Mouse (Mus musculus): ENCODE measurements around the gene Ldhd. TPM values are rescaled to one million over a fixed set of nuclear protein-coding genes. Genes with fewer than 3 reads are reported as not detected.

Ldhd gene
- total RNA-seq (2023), result 0.73 TPM

GRCm38 (mm10) chr8:111630105-111630521, at the start of gene Ldhd:
TSS of gene Ldhd (minus strand) at chr8:111630374.

GRCm38 (mm10) chr8:111643264-111644141, 13.3 kb upstream of the Ldhd start, which contains the start of gene Zfp1:
TSS of gene Zfp1 (plus strand) at chr8:111643401.

Other genes starting within 250 kb of the Ldhd start
- not detected for gene Fa2h, start 236.6 kb downstream of the Ldhd start, total RNA-seq (2023)
- 14.4 TPM for gene Wdr59, start 108.3 kb downstream of the Ldhd start, total RNA-seq (2023)
- 116 TPM for gene Znrf1, start 94.3 kb downstream of the Ldhd start, total RNA-seq (2023)
- 25.0 TPM for gene Zfp1, start 13.0 kb upstream of the Ldhd start, total RNA-seq (2023)
- gene Ctrb1, start 60.6 kb upstream of the Ldhd start, total RNA-seq (2023), result 24.3 TPM
- not detected for gene Bcar1, start 113.4 kb upstream of the Ldhd start, total RNA-seq (2023)
- gene Cfdp1, start 223.9 kb upstream of the Ldhd start, total RNA-seq (2023), result 37.2 TPM
- gene Tmem170, start 246.4 kb upstream of the Ldhd start, total RNA-seq (2023), result 2.5 TPM